In genomic region chrX:103356287-103356686, GRCm38 (mm10) we compare ENCODE assay signal across 7 mouse cellular contexts. TPM values are rescaled to one million over a fixed set of nuclear protein-coding genes. Genes with fewer than 3 reads are reported as not detected.
DNase-seq lines count a peak whose midpoint lies in the region; ATAC-seq lines count a peak whose summit lies in the region.

Gene Chic1 (plus strand): TSS chrX:103356476.

- peak within 1 kb of the TSS; percentile 85 for H3K27ac ChIP-seq in limb, embryonic 10.5 days
- H3K27ac ChIP-seq in midbrain, embryonic 15.5 days = peak within 1 kb of the TSS; percentile 79

- H3K4me1 ChIP-seq in limb, embryonic 10.5 days = no peaks in the 10 kb centered on the region
- H3K4me1 ChIP-seq in midbrain, embryonic 15.5 days = no peaks in the 10 kb centered on the region

- H3K9ac ChIP-seq in midbrain, embryonic 15.5 days = peak within 1 kb of the TSS; percentile 61

- peak; percentile 73 for DNase-seq in adrenal gland, adult 8-10 months
- DNase-seq in embryo, embryonic 11.5 days (ENCODE audit: low read depth, low spot score) = peak; percentile 67
- DNase-seq in heart, adult 18-20 months = peak; percentile 63 to 71
- peak; percentile 74 for DNase-seq in kidney, adult 18-20 months
- DNase-seq in limb, embryonic 10.5 days (ENCODE audit: low spot score) = peak; percentile 81
- DNase-seq in spleen, postnatal 4 days (ENCODE audit: low spot score in 2 of 2) = peak; percentile 13 to 60

- H3K27me3 ChIP-seq in limb, embryonic 10.5 days (ENCODE audit: low read depth, poor library complexity, severe bottlenecking) = peaks cover 98% of the 10 kb centered on the region
- H3K27me3 ChIP-seq in midbrain, embryonic 15.5 days (replicated peaks) = peaks cover 41% of the 10 kb centered on the region

- H3K9me3 ChIP-seq in limb, embryonic 10.5 days (replicated peaks) = no peaks in the 10 kb centered on the region
- H3K9me3 ChIP-seq in midbrain, embryonic 15.5 days = no peaks in the 10 kb centered on the region

- peak within 1 kb of the TSS; percentile 65 for H3K4me3 ChIP-seq in limb, embryonic 10.5 days
- peak within 1 kb of the TSS; percentile 56 for H3K4me3 ChIP-seq in midbrain, embryonic 15.5 days

- 9% methylated on average over 34 of the region's 34 CpGs for WGBS in limb, embryonic 10.5 days
- WGBS in midbrain, embryonic 15.5 days = 21% methylated on average over 33 of the region's 34 CpGs

- peak; percentile 97 for ATAC-seq in midbrain, embryonic 15.5 days (replicated peaks)

- peak within 1 kb of the TSS; percentile 49 for H3K4me2 ChIP-seq in midbrain, embryonic 15.5 days

- H3K36me3 ChIP-seq in limb, embryonic 10.5 days = no peaks in the 10 kb centered on the region
- H3K36me3 ChIP-seq in midbrain, embryonic 15.5 days (replicated peaks) = no peaks in the 10 kb centered on the region

RNA-seq across cellular contexts. Expression of gene Chic1, which starts in this region (rescaled TPM):
- 10 to 100 TPM in 2 of 4 experiments, 1 to 10 TPM in 2; 7.5 to 11.9 (median 9.9) TPM for total RNA-seq in adrenal gland, adult 8-10 months (2022)
- under 1 TPM; 0.60 to 0.64 TPM for total RNA-seq in heart, adult 18-20 months (2021)
- 2.6 and 3.0 TPM in 2 replicates for polyA plus RNA-seq in limb, embryonic 10.5 days (2016; fragmentation: Nextera tagmentation; extraction: Ambion mirVana)
- 7.4 and 8.3 TPM in 2 replicates for polyA plus RNA-seq in midbrain, embryonic 15.5 days (2015; fragmentation: Nextera tagmentation; extraction: Ambion mirVana)

Comparison
In these comparisons a context has a peak if more than half of its experiments do, and no peak if none do; other contexts are left out.
1. Peak in every context shown above with its lines: DNase-seq, ATAC-seq, H3K4me3 ChIP-seq and H3K27ac ChIP-seq.
2. RNA of gene Chic1 (total RNA-seq): 7.5 to 11.9 TPM in adrenal gland, adult 8-10 months; 0.60 to 0.64 TPM in heart, adult 18-20 months; every median in the first group is over 4 times any median in the second.
3. Peak in DNase-seq in heart, adult 18-20 months; RNA of the gene not detected or under 1 TPM.